Comparison of ENCODE assay signal across 8 mouse cellular contexts in the genomic region with DNA sequence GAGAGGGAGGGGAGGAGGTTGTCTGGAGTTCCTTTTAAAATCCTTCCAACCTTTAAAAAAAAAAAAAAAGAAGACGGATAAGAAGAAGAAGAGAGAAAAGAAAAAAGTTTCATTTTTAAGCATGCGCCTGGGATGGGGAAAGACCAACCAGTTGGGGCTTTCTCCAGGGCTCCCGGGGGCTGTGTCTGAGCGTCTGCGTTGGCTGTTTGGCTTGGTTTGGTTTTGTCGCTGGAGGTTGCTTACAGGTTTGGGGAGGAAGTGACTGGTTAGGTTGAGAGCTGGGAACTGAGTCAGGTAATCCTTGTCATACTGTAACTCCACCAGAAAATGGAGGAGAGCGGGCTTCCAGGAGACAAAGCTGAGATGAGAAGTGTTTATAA. TPM values are rescaled to one million over a fixed set of nuclear protein-coding genes. Genes with fewer than 3 reads are reported as not detected.
DNase-seq lines count a peak whose midpoint lies in the region; ATAC-seq and TF ChIP-seq lines count a peak whose summit lies in the region.

No protein-coding gene starts in this region.

- H3K4me1 ChIP-seq in heart, embryonic 11.5 days (ENCODE audit: control insufficient read depth, insufficient read depth, low read length) = peaks cover 16% of the 10 kb centered on the region
- H3K4me1 ChIP-seq in embryonic fibroblast, embryonic 13.5 days (ENCODE audit: control insufficient read depth, insufficient read depth, low read length) = peaks cover 6% of the 10 kb centered on the region; the same call in 1 of the 2 replicates

- 15% methylated on average over 7 of the region's 7 CpGs for WGBS in heart, embryonic 11.5 days (ENCODE audit: insufficient replicate concordance)

- no peaks in the 10 kb centered on the region for H3K36me3 ChIP-seq in heart, embryonic 11.5 days (ENCODE audit: control insufficient read depth, insufficient read depth, low read length)

- H3K4me3 ChIP-seq in heart, embryonic 11.5 days (ENCODE audit: low read depth, low read length) = peak overlapping the region; percentile 62
- H3K4me3 ChIP-seq in embryonic fibroblast, embryonic 13.5 days (ENCODE audit: insufficient read depth, low read length) = peak overlapping the region; percentile 83

- no peak for ATAC-seq in heart, embryonic 11.5 days (replicated peaks; ENCODE audit: insufficient number of reproducible peaks, low FRiP score, low TSS enrichment)

- peak; percentile 1; the same call in 1 of the 2 replicates for TF ChIP-seq POLR2A in embryonic fibroblast, embryonic 13.5 days (IDR thresholded peaks at IDR 0.05; ENCODE audit: low read depth, low read length)

- no peaks in the 10 kb centered on the region for H3K9me3 ChIP-seq in heart, embryonic 11.5 days (replicated peaks; ENCODE audit: control insufficient read depth, low read length)

- TF ChIP-seq CTCF in embryonic fibroblast, embryonic 13.5 days (IDR thresholded peaks at IDR 0.05; ENCODE audit: borderline replicate concordance, insufficient read depth, low read length) = no peak

- peak overlapping the region; percentile 90 for H3K9ac ChIP-seq in heart, embryonic 11.5 days (ENCODE audit: low read depth, low read length)

- H3K27ac ChIP-seq in heart, embryonic 11.5 days (ENCODE audit: low read depth, low read length) = peak overlapping the region; percentile 94
- peak overlapping the region; percentile 88 for H3K27ac ChIP-seq in embryonic fibroblast, embryonic 13.5 days (ENCODE audit: insufficient read depth, low read length)

- H3K4me2 ChIP-seq in heart, embryonic 11.5 days = peak overlapping the region; percentile 85

- no peaks in the 10 kb centered on the region for H3K27me3 ChIP-seq in heart, embryonic 11.5 days (ENCODE audit: control insufficient read depth, insufficient read depth, low read length)

- DNase-seq in heart, adult 9 months (ENCODE audit: low spot score in 2 of 2) = no peak
- DNase-seq in Muller cell, postnatal 12 days (ENCODE audit: inconsistent ontology term) = peak; percentile 56
- peak; percentile 21 for DNase-seq in kidney, postnatal 14 days
- peak; percentile 38 for DNase-seq in neural tube, embryonic 10.5 days (ENCODE audit: extremely low spot score, low spot score)
- no peak for DNase-seq in c-Kit-positive CD71-positive TER-119-positive erythroid progenitor cells, embryonic 14.5 days (ENCODE audit: low spot score)
- DNase-seq in urinary bladder, postnatal 4 days (ENCODE audit: low spot score in 2 of 2) = no peak

RNA-seq across cellular contexts. Expression of a gene that starts 4.7 kb away (rescaled TPM):
- polyA plus RNA-seq in heart, embryonic 11.5 days (2014; fragmentation: Nextera tagmentation; extraction: Ambion mirVana) = 3.6 and 5.7 TPM in 2 replicates
- polyA plus RNA-seq in embryonic fibroblast, embryonic 13.5 days (2011; ENCODE audit: insufficient read length, low read depth, missing spikeins) = 23.7 and 28.9 TPM in 2 replicates

Comparison
In these comparisons a context has a peak if more than half of its experiments do, and no peak if none do; other contexts are left out.
1. DNase-seq: peak in Muller cell, postnatal 12 days (single experiment), kidney, postnatal 14 days (single experiment) and neural tube, embryonic 10.5 days (single experiment); none in heart, adult 9 months (0 of 2), c-Kit-positive CD71-positive TER-119-positive erythroid progenitor cells, embryonic 14.5 days (single experiment) and urinary bladder, postnatal 4 days (0 of 2).